Mouse (Mus musculus): ENCODE measurements around the gene Fmod. TPM values are rescaled to one million over a fixed set of nuclear protein-coding genes. Genes with fewer than 3 reads are reported as not detected.
A peak's percentile ranks its signal among the peaks of the same experiment; 100 is the strongest.

Fmod gene
- polyA plus RNA-seq, 1 experiment = 13.7 TPM

GRCm38 (mm10) chr1:134078802-134079476, 41.9 kb downstream of the Fmod start, which contains the start of gene Btg2:
Btg2 (minus strand) TSS chr1:134079120.
- Histone ChIP-seq H3K27ac (ENCODE audit: insufficient read depth, low read length) (peak within 1 kb of the TSS; percentile 99), H3K4me3 (ENCODE audit: insufficient read depth, low read length) (peak within 1 kb of the TSS; percentile 77), H3K4me1 (ENCODE audit: control insufficient read depth, insufficient read depth, low read length) (peaks cover 15% of the 10 kb centered on the region)
- TF ChIP-seq POLR2A (IDR thresholded peaks at IDR 0.05; ENCODE audit: extremely low read depth, insufficient read depth, low read length) (peak; percentile 97), CTCF (IDR thresholded peaks at IDR 0.05; ENCODE audit: extremely low read depth, insufficient read depth, low read length) (no peak)

GRCm38 (mm10) chr1:134079477-134080163, 42.6 kb downstream of the Fmod start:
- peak overlapping the region; percentile 77 for H3K4me3 ChIP-seq (ENCODE audit: insufficient read depth, low read length)
- peaks cover 17% of the 10 kb centered on the region for H3K4me1 ChIP-seq (ENCODE audit: control insufficient read depth, insufficient read depth, low read length)

GRCm38 (mm10) chr1:134080406-134080805, 43.4 kb downstream of the Fmod start:
- peaks cover 17% of the 10 kb centered on the region for H3K4me1 ChIP-seq (ENCODE audit: control insufficient read depth, insufficient read depth, low read length)
- TF ChIP-seq CTCF (IDR thresholded peaks at IDR 0.05; ENCODE audit: extremely low read depth, insufficient read depth, low read length) (no peak), POLR2A (IDR thresholded peaks at IDR 0.05; ENCODE audit: extremely low read depth, insufficient read depth, low read length) (no peak)
- no peak overlapping the region for H3K27ac ChIP-seq (ENCODE audit: insufficient read depth, low read length)
- H3K4me3 ChIP-seq (ENCODE audit: insufficient read depth, low read length) = no peak overlapping the region

More at GRCm38 (mm10) chr1:134079477-134080163, 42.6 kb downstream of the Fmod start:
- peak overlapping the region; percentile 99 for H3K27ac ChIP-seq (ENCODE audit: insufficient read depth, low read length)
- TF ChIP-seq POLR2A (IDR thresholded peaks at IDR 0.05; ENCODE audit: extremely low read depth, insufficient read depth, low read length) (no peak), CTCF (IDR thresholded peaks at IDR 0.05; ENCODE audit: extremely low read depth, insufficient read depth, low read length) (no peak)

GRCm38 (mm10) chr1:134080881-134081450, 43.9 kb downstream of the Fmod start:
- Histone ChIP-seq H3K27ac (ENCODE audit: insufficient read depth, low read length) (no peak overlapping the region), H3K4me3 (ENCODE audit: insufficient read depth, low read length) (no peak overlapping the region), H3K4me1 (ENCODE audit: control insufficient read depth, insufficient read depth, low read length) (peaks cover 17% of the 10 kb centered on the region)
- TF ChIP-seq POLR2A (IDR thresholded peaks at IDR 0.05; ENCODE audit: extremely low read depth, insufficient read depth, low read length) (no peak), CTCF (IDR thresholded peaks at IDR 0.05; ENCODE audit: extremely low read depth, insufficient read depth, low read length) (no peak)

GRCm38 (mm10) chr1:134082987-134083516, 46.0 kb downstream of the Fmod start:
- TF ChIP-seq POLR2A (IDR thresholded peaks at IDR 0.05; ENCODE audit: extremely low read depth, insufficient read depth, low read length) = no peak
- TF ChIP-seq CTCF (IDR thresholded peaks at IDR 0.05; ENCODE audit: extremely low read depth, insufficient read depth, low read length) = no peak
- H3K4me1 ChIP-seq (ENCODE audit: control insufficient read depth, insufficient read depth, low read length) = peaks cover 12% of the 10 kb centered on the region
- no peak overlapping the region for H3K4me3 ChIP-seq (ENCODE audit: insufficient read depth, low read length)
- peak overlapping the region; percentile 54 for H3K27ac ChIP-seq (ENCODE audit: insufficient read depth, low read length)

- peaks cover 12% of the 10 kb centered on the region for H3K4me1 ChIP-seq (ENCODE audit: control insufficient read depth, insufficient read depth, low read length)
- no peak for TF ChIP-seq CTCF (IDR thresholded peaks at IDR 0.05; ENCODE audit: extremely low read depth, insufficient read depth, low read length)
- TF ChIP-seq POLR2A (IDR thresholded peaks at IDR 0.05; ENCODE audit: extremely low read depth, insufficient read depth, low read length) = no peak
- H3K27ac ChIP-seq (ENCODE audit: insufficient read depth, low read length) = peak overlapping the region; percentile 54; the same call in 1 of the 2 replicates
- H3K4me3 ChIP-seq (ENCODE audit: insufficient read depth, low read length) = no peak overlapping the region
These were observed 46.6 kb downstream of the Fmod start for GRCm38 (mm10) chr1:134083676-134084075.

- H3K4me1 ChIP-seq (ENCODE audit: control insufficient read depth, insufficient read depth, low read length) = peaks cover 12% of the 10 kb centered on the region
- no peak overlapping the region for H3K4me3 ChIP-seq (ENCODE audit: insufficient read depth, low read length)
- no peak for TF ChIP-seq CTCF (IDR thresholded peaks at IDR 0.05; ENCODE audit: extremely low read depth, insufficient read depth, low read length)
- no peak for TF ChIP-seq POLR2A (IDR thresholded peaks at IDR 0.05; ENCODE audit: extremely low read depth, insufficient read depth, low read length)
- H3K27ac ChIP-seq (ENCODE audit: insufficient read depth, low read length) = no peak overlapping the region
These were observed 47.1 kb downstream of the Fmod start for GRCm38 (mm10) chr1:134084128-134084527.

GRCm38 (mm10) chr1:134086017-134086416, 49.0 kb downstream of the Fmod start:
- H3K4me3 ChIP-seq (ENCODE audit: insufficient read depth, low read length) = no peak overlapping the region
- peaks cover 11% of the 10 kb centered on the region for H3K4me1 ChIP-seq (ENCODE audit: control insufficient read depth, insufficient read depth, low read length)
- no peak overlapping the region for H3K27ac ChIP-seq (ENCODE audit: insufficient read depth, low read length)
- no peak for TF ChIP-seq POLR2A (IDR thresholded peaks at IDR 0.05; ENCODE audit: extremely low read depth, insufficient read depth, low read length)
- TF ChIP-seq CTCF (IDR thresholded peaks at IDR 0.05; ENCODE audit: extremely low read depth, insufficient read depth, low read length) = no peak

- no peak for TF ChIP-seq CTCF (IDR thresholded peaks at IDR 0.05; ENCODE audit: extremely low read depth, insufficient read depth, low read length)
- no peak for TF ChIP-seq POLR2A (IDR thresholded peaks at IDR 0.05; ENCODE audit: extremely low read depth, insufficient read depth, low read length)
- Histone ChIP-seq H3K4me3 (ENCODE audit: insufficient read depth, low read length) (no peak overlapping the region), H3K4me1 (ENCODE audit: control insufficient read depth, insufficient read depth, low read length) (peaks cover 11% of the 10 kb centered on the region), H3K27ac (ENCODE audit: insufficient read depth, low read length) (no peak overlapping the region)
These were observed 49.9 kb downstream of the Fmod start for GRCm38 (mm10) chr1:134086811-134087398.

All from cortical plate, adult 2 months (tissue).